Mouse (Mus musculus) ovary, adult 18-20 months (tissue): Measurements from ENCODE around the gene Herpud1.

Experiments used
- DNase-seq: peaks from one replicate; pipeline ENCODE4 v3.0.0; 2022; ENCODE audit warnings: low spot score, mixed read lengths

The Herpud1 gene

DNA sequence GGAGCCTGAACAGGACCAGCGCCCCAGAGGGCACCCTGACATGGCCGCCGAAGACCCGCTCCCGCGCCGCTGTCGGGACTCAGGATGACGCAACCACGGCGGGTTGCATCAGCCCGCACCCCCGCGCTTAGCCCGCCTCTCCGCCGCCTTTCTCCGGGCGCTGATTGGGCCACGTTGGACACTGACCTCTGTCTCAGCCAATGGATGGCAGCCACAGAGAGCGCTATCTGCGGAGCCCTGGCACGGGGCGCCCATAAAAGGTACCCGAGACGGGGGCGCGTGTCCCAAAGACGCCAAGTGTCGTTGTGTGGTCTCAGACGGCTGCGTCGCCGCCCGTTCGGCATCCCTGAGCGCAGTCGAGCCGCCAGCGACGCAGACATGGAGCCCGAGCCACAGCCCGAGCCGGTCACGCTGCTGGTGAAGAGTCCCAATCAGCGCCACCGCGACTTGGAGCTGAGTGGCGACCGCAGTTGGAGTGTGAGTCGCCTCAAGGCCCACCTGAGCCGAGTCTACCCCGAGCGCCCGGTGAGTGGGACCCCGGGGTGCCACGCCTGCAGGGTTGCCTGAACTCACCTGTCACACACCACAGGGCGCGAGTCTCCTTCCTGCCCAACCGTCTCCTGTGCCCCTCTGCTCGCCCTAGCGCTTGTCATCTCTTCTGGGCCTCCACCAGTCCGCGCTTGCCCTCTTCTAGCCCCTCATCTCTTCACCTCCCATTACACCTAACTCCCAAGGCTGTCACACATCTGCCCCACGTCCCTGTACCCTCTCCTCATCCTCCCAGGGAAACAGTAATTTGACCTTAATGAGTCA lies at the start of gene Herpud1:
Gene Herpud1, plus strand, starts transcription at position 225 of the 813 bp plus-strand sequence.
- peak; percentile 96 for DNase-seq

DNA sequence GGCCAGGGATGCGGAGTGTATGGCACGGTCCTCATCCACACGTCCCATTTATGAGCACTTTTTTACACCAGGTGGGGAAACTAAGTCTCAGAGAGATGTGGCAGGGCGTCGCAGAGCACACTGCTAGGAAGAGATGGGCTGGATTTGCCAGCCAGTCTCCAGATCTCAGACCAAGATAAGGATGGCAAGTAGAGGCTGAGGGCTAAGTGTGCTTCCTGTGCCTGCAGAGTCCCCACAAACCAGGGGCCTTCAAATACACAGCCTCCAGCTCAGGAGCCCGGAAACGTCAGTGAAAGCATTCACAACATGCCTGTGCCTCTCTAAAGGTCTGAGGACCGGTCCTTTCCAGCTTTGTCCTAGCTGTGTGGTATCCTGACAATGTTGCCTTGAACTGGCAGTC lies 48.7 kb upstream of the Herpud1 start:
- DNase-seq, result no peak

DNA sequence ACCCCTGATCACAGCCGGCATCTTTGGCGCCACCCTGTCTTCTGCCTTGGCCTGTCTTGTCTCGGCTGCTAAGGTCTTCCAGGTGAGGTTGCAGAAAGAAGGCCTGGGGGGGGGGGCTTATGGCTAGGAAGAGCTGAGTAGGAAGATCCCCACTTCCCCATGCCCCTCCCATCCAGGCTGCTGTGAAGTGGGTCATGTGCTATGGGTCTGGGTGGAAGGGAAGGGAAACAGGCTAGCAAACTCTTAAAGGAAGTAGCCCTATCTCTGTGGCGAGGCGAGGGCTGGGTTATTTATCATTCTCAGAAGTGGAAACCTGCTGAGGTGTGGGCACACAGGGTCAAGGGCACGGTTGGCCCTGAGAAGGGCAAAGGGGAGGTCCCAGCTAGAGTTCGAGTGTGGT lies 45.4 kb upstream of the Herpud1 start:
- no peak for DNase-seq

DNA sequence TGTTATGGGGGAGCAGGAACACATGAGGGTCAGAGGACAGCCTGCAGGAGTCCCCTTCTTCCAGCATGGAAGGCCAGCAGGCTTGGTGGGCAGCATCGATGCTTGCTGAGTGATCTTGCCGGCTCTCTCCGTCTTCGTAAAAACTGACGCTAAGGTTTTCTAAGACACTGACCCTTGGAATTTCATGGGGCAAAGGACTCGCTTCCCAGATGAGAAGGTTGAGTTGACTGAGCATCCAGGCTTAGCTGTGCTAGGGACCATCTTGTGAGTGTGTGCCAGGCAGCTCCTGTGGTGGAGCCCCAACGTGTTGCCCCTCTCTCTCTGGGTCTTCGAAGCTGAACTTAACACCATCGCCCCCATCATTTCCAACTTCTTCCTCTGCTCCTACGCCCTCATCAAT lies 43.5 kb upstream of the Herpud1 start:
- no peak for DNase-seq

DNA sequence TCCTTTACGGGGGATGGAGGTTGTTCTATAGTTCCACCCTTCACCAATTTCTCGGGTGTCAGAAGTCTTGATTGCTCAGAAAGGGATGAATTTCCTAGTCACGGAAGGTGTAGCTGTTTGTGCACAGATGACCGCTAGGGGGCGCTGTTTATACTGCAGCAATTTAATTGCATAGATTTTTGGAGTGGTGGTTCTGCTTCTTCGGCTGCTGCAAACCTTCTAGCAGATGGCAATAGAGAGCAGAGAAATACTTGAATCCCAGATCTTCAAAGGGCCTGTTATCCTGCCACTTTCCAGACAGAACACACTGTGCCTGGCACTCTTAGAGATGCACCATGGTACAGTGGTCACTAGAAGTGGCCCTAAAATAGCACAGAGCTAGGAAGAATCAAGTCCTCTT lies 42.9 kb upstream of the Herpud1 start:
- peak; percentile 44 for DNase-seq

DNA sequence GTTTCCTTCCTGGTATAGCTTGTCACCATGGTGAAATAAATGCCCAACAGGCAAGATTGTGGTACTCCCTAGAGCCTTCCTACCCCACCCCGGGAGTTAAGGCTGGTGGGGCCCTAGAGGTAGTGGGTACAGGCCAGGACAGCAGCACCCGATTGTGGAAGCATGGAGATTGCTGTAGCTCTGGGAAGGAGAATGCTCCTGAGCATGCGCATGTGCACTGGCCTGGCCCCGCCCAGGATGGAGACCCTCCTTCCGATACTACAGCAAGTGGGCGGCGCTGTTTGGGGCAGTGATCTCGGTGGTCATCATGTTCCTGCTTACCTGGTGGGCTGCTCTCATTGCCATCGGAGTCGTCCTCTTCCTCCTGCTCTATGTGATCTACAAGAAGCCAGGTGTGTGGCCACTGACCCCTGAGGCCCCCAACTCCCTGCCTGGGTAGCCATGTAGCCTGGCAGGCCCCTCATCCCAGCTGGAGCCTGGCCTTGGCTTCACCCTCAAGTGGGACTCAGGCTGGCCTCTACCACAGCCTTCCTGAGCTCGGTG lies 42.4 kb upstream of the Herpud1 start:
- no peak for DNase-seq

DNA sequence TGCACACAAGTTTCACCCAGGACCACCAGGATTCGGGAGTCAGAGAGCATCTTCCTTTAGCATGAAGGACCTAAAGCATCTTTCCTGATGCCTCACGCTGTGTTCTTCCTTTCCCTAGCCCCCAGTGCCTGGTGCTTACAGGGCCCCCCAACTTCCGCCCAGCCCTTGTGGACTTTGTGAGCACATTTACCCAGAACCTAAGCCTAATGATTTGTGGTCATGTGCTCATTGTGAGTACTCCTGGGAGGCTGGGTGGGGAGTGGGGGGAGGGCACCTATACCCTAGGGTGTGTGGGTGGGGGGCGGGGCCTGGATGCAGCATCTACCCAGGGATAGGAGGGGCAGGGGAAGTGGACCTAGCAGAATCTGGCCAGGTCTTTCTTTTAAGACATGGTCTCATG lies 40.6 kb upstream of the Herpud1 start:
- DNase-seq, result no peak

DNA sequence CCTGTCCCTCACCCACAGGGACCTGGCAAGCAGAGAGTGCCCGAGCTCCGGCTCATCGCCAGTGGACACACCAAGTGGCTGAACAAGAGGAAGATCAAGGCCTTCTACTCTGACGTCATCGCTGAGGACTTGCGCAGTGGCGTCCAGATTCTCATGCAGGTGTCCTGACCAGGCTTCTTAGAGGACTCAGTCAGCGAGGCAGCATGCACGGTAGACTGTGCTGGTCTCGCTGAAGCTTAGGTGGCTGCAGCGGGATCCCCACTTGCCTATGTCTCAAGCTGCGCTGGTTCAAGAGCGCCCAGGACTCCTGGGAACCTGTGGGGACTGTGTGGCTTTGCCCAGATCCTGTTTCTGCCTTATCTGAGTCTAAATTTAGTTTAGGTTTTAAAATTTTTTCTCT lies 40.0 kb upstream of the Herpud1 start:
- no peak for DNase-seq

DNA sequence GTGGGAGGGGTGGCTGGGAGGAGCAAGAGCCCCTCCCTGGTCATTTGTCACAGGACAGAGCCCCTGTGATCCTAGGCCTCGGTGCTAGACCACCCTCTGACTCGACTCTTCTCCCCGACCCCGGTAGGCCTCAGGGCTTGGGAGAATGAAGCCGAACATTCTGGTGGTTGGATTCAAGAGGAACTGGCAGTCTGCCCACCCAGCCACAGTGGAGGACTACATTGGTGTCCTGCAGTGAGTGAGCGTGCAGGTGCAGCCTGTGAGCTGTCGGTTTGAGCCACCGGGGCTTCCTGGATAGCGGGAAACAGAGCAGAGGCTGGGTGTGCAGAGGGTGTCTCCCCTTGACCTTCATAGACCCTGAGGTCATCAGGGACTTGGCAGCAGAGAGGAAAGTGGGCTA lies 37.8 kb upstream of the Herpud1 start:
- DNase-seq, result no peak

DNA sequence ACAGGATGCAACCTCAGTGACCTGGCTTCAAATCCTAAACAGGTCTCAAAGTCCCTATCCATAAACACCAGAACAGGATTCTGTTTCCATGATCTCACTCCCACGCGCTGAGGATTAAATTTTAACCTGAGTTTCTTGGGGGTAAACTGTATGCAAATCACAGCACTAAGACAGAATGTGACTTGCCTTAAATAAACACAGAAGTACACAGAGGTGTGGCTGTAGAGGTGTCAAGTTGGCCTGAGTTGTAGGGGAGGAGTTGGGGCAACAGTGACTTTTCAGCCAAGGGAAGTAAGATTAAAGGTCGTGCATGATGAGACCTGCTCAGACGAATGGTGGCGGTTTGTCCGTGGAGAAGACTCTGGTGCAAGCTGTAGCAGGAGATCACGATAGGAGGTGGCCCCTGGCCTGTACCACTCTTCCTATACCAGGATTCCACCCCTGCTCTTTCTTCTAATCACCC lies 32.1 kb upstream of the Herpud1 start:
- no peak for DNase-seq

DNA sequence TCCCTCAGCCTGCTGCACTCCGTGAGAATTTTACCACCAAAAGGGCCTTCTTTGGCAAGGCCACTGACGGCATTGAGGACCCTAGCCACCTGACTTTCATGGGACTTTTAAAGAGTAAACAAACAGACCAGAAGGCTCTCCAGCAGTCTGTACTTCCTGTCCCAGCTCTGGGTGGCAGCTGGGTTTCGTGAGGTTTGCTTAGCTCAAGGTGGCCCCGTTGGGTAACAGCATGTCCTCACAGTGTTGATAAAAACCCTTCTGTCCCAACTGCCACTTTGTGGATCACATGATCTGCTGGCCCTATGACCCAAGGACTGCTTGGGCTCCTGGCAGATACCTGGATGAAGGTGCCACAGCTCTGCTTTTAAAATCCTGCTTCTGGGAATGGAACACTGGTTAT lies 31.7 kb upstream of the Herpud1 start:
- DNase-seq, result no peak

DNA sequence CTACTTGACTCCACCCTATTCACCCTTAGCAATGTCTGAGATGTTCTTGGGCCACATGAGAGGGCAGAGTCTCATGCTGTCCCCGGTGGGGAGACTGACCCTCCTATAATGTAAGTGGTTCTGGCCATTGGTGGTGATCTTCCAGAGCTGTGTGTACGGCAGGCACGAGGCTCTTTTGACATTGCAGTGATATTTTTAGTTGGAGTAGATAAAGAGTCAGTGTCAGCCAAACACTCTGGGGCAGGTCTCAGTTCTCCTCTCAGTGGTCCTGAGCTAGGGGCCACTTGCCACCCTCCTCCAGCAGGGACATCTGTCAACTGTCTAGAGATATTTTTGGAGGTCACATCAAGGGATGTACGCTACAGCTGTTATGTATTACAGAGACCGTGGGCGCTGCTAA lies 29.0 kb upstream of the Herpud1 start:
- no peak for DNase-seq

DNA sequence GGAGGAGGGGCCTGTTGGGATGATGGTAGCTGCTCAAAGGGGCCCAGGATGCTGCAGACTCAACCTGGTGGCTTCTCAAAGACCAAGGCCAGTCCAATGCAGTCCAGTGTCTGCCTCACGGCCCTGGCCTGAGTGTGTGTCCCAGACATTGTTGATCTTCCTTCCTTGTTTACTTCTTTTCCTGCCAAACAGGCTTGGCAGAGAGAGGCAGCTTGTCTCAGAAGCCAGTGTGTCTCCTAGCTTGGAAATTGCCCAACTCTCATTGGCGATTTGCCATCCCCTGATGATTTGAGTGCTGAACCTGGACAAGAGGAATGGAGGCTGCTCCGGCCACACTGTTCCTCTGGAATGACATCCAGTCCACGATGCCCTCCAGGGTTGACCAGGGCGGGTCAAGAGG lies 27.7 kb upstream of the Herpud1 start:
- DNase-seq, result peak; percentile 79

DNA sequence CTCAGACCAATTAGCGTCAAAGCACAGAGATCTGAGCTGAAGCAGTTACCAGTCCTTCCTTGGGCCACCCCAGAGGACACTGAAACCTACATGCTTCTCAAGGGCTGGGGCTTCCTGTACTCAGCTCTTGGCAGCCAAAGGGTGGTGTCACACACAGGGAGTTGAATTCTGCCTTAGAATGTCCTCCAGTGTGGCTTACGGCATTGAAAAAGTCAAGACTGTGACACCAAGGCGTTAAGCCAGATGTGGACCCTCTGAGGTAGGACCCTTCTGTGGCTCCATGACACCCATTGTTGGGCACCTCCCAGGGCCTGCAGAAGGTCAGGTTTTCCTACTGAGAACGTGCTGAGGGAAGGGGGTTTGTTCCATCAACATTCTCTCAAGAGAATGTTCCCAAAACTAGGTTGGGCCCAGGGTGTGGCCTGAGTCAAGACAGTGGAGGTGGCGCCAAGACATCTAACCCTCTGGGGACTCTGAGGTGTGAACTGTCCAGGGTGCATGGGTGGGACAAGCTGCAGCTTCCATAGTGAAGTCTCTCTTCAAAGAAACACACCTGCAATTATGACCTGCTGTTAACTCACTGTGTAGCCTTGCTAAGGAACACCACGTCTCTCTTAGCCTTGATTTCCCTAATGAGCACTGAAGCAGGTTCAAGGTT lies 24.3 kb upstream of the Herpud1 start:
- DNase-seq, result no peak

DNA sequence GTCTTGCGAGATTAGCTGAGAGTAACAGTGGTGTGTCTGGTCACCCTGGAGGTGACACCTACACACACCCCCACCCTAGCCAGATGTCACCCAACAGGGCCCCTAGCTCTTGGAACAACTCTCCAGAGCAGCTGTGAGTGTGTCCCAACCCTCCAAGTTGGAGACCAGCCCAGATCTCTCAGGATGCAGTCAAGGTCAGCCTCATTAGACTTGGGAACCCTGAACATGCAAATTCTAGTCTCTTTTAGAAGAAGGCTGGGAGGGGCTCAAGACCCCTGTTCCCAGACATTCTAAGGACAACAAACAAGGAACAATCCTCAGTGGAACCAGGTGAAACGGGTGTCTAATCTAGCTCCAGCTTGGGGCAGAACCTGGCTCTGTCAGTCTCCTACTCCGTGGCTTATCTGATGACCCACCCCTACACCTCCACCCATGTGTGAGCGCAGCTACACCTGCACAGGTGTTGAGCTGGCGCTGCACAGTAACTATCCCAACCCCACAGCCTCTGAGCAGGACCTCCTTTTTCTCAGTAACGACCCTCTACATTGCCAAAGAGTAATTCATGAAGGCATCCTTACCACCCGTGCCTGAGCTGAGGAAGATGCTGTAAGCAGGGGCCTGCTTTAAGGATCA lies 23.5 kb upstream of the Herpud1 start:
- peak; percentile 35 for DNase-seq

DNA sequence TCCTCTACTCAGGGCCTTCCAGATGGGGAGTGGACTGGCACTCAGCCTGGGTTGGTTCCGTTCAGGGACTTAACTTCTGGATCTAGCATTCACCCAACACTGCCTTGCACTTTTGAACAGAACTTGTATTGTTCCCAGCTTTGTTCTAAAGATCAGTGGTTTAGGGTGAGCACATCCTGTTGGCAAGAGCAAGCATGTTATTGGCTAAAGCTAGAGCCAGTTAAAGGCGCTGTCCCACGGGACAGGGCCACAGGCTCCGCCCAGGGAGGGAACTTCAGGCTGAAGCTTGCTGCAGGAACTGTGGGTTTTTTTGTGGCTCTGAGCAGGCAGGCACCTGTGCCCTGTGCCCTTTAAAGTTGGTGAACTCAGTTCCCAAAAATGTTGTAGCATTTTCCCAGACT lies 22.9 kb upstream of the Herpud1 start:
- DNase-seq, result peak; percentile 62

DNA sequence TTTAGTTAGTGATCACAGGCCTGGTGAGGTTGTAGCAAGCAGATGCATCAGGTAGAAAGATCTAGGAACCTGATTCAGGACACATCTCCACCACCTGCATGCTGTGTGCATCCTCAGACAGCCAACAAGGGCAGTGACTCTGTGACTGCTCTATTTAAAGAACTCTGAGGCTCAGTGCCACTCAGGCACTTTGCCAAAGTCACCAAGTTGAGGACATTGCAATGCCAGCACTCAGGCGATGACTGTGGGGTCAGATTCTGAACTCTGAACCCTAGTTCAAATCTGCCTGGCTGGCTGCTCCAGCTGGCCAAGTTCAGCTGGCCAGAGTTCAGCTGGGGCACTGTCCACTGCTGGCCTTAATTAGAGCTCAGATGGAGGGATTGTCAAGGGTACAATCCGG lies 22.3 kb upstream of the Herpud1 start:
- no peak for DNase-seq

DNA sequence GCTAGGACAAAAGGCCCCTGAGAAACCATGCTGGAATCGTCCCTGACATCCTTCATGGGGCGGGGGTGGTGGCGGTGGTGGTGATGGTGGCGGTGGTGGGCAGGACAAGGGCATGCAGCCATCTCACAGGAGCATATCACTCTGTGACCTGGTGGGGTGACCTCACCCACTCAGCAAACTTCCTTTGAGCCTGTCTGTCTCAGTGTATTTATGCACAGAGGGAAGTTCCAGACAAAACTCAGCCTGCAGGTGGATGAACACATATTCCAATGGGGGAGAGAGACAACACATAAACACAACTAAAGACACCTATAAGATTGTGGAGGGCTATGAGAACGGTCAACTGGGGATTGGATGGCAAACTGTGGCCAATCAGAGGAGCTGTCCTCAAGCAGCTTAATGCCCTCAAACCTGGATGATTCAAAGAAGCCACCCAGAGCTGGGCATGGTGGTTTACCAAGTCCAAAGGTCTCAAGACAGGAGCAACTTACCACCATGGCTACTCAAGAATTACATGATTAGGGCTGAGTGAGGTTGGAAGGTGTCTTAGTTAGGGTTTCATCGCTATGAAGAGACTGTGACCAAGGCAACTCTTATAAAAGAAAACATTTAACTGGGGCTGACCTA lies 21.4 kb upstream of the Herpud1 start:
- no peak for DNase-seq

DNA sequence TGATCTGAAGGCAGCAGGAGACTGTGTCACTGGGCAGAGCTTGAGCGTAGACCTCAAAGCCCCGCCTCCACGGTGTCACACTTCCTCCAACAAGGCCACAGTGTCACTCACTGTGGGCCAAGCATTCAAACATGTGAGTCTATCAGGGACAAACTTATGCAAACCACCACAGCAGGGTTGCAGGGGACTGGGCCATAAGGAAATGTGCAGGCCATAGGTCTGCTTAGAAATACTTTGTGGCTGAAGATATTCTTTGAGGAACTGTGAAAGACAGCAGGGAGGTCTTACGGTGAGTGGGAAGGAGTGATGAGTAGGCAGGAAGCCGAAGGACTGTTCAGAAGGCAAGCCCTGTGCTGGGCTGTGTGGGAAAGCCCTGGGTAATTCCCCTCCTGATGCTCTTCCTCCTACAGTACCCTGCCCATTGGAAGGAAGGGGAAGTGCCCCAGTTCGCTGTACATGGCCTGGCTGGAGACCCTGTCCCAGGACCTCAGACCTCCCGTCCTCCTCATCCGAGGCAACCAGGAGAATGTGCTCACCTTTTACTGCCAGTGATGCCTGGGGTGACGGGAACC lies 20.7 kb upstream of the Herpud1 start:
- DNase-seq, result no peak

DNA sequence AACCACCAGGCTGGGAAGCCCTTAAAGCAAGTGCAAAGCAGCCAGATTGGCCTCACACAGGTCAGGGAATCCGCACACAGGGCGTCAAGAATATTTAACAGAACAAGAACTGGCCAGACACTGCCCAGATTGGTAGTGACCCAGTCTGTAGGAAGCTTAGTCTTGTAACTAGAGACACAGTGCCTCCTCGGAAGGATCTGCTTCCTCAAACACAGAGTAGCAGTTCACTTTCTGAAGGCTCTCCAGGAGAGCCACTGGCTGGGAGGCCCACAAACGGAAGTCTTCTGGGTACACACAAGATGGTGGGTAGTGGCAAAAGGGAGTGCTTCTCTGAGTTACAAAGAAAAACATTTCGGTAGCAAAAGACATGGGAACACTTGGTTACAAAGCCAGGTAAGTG lies 15.4 kb upstream of the Herpud1 start:
- DNase-seq, result no peak

DNA sequence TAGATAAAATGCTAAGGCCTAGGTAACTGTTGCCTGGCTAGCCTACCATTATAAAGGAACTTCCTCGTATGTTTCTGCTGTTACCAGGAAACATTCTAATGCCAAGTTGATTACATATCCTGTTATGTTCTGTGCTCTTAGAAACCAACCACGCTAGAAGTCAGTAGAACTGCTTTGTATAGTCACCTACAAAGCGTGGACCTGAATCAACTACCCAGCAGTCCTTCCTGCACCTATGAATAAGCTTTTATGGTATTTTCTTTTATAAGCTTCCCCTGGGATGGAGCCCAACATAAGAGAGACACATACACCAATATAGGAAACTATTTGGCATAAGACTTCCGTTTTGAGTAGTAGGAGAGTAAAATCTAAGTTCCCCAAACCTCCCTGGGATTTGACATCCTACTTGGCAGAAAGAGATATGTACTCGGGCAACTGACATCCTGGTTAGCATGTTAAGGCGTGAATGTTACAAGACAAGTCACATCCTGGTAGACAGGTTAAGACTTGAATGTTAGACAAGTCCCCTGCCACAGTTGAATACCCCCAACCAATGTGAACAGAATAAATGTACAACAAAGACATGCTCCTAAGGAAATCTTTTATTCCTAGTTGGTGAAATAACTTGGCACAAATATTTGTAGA lies 13.2 kb upstream of the Herpud1 start:
- no peak for DNase-seq
